Mouse (Mus musculus): Measurements from ENCODE around the gene Rassf4.
"Not testable (repeated sequence)": the region's sequence is repeated elsewhere in the genome, so short reads cannot be mapped to it uniquely, and the experiment has no call there.

Gene Rassf4

DNA sequence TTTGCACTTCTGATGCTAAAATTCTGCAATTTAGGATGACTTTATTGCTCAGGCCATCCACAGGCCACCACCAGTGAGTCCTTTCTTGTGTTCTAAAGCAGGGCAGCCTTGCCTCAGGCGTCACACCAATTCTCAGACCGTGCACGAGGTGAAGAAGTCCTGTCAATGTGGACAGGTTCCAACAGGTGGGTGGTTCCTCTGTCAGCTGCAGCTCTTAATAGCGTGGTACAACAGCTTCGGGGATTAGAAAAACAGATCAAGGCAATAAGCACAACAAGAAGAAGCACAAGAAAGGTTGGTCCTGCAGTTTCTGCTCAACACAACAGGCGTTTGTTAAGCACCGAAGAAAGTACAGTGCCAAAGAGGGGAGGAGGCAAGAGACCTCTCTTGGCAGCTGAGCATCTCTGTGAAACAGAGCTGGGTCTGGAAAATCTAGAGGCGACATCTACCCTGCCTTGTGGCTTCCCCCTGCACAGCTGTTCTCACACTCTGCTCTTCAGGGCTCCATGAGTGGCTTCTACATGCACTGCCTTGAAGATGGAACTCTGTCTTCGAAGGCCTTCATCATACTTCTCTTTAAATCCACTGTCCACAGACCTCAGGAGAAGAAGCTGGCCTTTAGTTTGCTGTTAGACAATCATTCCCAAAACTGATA is 37.0 kb downstream of the Rassf4 start:
- DNase-seq (ENCODE audit: low read depth): no peak

DNA sequence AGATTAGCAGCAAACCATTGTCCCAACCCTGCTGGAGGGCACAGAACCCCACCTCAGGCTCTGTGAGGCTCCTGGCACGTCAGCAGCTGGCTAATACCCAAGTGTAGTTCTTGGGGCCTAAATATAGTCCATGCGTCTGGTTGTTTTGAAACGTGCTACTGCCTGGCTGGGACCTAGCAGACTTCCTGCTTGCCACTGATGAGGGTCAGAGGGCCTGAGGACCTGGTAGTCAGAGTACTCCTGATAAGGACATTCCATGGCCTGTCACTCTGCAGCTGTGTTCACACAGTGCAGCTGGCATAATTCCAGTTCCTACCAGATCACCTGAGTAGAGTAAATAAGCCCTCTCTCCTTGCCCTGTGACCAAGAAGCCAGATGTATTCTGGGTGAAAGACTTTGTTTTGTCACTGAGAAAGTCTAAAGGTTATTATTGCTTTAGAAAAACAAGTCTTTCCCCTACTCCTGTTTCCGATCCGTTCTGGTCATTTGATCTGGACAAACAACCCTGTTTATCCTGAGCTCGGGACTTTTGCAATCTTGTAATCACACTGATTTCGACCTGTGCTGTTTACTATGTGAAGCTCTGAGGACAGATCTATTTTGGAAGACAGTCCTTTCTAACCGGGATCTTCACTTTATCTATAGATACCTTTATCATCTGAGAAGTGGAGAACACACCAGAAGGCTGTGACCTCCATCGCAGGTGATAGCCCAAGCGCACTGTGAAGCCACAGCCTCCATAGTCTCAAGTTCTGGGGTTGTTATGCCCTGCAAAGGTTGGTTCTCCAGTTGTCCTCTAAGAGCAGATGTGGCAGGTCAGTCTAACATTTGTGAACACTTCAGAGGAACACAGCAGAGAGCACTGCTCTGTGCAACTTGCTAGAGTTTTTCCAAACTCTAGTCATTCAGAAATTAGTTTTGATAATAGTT is 38.2 kb downstream of the Rassf4 start:
- no peak for DNase-seq (ENCODE audit: low read depth)

DNA sequence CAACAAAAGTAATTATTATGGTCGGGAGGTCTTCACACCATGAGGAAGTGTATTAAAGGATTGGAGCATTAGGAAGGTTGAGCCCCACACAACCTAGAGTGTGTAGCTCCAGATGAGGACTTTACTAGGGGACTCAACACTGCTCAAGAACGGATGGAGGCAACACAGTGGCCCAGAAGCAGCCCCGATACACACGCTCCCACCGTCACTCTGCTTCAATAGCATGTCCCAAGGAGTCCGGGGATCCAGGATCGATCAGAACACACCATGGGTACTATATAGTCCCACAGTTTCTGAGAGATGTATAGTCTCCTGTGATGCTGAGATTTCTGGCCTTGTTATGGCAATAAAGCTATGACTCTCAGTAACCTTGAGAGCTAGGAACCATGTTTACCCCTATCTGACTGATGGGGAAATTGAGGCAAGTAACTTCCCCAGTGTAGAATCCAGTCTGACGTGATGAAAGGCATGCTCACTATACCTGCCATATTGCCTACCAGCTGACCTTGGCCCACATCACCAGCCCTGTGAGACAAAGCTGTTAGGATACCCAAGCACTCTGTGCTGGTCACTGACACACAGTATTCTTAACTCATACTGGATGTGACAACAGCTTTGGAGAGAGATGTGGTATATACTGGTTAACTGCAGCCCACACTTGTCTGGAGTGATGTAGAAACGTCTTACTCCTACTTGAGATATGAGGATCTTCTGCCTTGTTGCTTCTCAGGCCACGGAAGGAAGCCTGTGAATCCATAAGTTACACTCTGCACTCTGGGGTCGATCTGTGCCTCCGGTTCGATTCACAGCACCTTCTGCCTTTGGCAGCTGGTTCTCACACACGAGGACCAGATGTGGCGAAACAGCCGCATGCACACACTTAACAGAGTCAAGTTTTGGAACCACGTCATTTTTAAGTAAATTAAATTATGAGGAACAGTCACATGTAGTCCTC is 39.7 kb downstream of the Rassf4 start:
- DNase-seq (ENCODE audit: low read depth): no peak

DNA sequence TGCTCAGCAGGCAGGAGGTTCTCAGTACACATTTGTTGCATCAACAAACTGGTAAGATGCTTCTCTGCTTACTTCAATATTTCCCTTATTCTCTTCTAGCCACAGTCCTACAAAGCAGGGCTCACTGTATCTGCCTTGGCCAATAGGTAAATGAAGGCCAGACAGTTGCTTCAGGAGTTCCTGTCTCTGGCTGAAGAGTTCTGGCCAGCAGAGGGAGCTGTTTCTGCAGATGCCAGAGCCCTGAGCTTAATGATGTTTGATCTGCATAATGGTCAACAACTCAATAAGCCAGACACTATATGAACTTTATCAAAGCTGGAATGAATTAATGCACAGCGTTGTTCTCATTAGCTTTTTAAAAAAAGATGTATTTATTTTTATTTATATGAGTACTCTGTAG is 41.6 kb downstream of the Rassf4 start:
- DNase-seq (ENCODE audit: low read depth): peak; percentile 77

DNA sequence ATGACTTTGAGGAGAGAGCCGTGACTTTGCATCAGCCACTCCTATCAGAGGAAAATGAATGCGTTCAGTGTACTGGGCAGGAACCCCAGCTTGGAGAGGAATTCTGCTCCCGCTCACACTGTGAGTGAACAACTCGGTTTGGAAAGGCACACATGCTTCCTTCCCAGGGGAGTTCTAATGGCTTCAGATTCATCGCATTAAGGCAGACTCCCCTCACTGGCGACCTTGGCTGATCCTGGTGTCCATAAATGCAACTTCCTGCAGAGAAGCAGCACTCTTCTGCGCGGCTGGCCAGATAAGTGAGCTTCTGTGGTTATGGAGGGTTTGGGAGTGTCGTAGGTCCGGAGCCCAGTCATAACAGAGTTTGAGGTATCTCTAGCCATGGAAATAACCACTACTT is 44.0 kb downstream of the Rassf4 start:
- no peak for DNase-seq (ENCODE audit: low read depth)

DNA sequence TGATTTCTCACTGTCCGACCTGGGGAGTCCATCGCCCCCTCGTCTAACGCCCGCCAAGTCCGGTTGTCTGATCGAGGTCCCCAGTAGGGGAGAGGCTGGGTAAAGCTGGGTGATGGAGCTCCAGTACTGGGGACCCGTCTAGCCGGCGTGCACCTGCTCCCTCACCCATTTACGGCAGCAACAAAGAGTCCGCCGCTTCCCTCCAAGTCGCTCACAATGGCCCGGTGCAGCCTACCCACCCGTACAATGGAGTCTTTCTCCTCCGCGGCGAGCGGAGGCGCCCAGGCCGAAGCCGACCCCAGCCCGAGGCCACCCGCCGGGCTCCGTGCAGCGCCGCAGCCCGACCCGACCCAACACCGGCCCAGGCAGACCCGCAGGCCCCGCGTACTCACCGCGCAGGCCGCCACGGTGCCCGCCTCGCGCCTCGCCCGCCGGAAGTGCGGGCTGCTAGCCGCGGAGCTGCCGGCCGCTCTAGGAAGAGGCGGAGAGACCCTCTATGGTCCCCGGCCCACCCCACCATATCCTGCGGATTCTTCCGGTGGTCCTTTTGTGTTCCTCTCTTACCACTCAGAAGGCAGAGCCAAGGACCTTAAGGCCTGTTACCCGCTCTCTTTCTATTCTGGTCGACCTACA is 45.1 kb downstream of the Rassf4 start, which contains the start of gene Zfp422:
TSS of gene Zfp422 (minus strand) at position 461 of the 633 bp plus-strand sequence.
- DNase-seq (ENCODE audit: low read depth): peak; percentile 70

DNA sequence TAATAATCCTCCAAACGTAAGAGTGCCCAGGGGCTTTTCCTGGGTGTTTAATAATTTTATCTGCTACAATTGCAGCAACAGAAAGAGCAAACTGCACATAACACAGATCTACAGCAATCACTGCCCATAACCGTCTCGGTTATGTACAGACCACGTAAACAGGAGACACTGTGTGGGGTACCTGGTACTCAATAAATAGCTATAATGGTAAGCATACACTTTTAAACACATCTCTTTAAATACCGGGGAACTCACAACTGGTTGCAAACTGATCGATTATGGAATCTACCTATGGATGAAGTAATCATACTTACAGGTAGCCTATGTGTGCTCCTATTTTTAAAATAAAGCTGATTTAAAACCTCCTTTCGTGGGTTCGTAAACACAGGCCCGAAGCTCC is 45.7 kb downstream of the Rassf4 start:
- DNase-seq (ENCODE audit: low read depth): no peak

DNA sequence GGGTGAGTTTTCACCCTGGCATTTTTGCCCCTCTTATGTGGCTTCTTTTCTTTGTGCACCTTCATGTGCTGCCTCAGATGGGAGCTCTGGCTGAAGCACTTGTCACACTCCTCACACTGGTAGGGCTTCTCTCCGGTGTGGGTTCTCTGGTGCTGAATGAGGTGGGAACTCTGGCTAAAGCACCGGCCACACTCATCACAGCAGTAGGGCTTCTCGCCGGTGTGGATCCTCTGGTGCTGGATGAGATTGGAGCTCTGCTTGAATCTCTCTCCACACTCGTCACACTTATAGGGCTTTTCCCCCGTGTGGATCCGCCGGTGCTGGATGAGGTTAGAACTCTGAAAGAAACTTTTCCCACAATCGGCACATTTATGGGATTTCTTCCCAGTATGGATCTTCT is 47.3 kb downstream of the Rassf4 start:
- DNase-seq (ENCODE audit: low read depth): not testable (repeated sequence)

DNA sequence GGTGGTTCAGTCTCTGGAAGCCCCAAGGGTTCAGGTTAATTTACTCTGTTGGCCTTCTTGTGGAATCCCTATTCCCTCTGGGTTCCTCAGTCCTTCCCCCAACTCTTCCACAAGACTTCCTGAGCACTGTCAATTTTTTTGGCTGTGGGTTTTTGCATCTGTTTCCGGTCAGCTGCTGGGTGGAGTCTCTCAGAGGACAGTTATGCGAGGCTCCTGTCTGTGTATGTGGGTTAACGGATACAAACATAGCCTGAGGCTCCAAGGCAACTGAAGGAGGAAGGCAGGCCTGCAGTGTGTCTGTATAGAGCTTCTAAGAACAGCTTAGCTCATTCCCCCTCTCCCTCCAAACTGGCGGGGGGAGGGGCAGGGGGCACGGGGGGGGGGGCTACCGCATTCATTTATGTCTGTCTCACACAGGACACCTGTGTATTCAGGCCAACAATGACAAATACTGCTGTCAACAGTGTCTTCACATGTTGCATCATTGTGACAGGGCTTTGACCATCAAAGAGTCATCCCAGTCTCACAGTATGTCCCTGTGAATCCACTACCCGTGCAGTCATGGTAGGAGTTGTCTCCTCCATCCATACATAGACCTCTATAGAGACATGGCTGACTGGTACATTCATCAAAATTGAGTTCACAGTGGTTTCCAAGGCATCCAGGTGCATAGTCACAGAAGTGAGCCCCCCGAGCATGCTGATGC is 52.3 kb downstream of the Rassf4 start:
- DNase-seq (ENCODE audit: low read depth): no peak

DNA sequence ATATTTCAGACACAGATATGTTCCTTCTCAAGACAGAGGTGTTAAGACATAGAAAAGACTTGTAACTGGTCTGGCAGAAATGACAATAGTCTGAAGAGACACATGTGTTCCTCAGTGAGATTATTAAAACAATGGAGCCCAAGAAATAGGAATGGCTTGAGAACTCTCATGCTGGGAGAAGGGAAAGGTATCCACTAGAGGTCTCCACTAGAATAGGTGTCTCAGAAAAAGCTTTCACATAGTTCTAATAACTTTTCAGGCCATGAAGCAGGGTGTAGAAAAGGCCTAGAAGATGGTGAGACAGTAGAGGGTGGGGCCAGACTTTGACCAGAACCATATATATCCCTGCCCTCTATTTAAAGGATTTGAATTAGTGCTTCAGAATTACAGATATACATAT is 55.7 kb downstream of the Rassf4 start:
- no peak for DNase-seq (ENCODE audit: low read depth)

DNA sequence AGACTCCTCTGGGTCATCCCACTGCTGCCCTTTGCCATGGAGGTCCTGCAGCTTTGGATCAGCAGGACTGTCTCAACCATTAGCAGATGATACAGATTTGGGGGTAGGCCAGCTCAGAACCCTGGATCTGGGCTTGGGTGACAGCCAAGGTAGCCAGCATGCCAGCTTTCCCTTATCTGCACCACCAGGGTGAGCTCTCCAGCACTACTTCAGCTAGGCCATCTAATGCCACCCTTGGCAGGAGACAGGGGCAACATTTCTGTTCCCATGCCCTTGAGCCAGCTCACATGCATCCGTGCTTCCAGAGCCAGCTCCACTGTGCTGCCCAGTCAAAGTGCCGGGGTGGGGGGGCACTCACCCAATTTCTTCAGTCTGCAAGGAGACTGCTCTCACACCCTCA is 58.0 kb downstream of the Rassf4 start:
- DNase-seq (ENCODE audit: low read depth): no peak

DNA sequence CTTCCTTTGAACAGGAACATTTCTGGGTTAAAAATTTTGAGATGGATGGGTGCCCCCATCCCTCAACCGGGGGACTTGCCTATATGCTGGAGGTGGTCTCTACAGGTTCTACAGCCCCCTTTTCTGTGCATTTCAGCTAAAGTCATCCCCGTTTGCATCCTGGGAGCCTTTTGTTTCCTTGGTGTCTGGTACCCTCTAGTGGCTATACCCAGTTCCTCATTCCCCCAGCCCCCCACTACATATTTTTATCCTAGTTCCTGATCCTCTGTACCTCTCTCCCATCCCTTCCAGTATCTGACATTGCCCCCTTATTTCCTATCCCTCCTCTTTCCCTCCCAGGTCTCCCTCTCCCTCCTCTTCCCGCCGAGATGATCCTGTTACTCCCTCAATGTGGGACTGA is 66.5 kb downstream of the Rassf4 start:
- DNase-seq (ENCODE audit: low read depth): no peak

DNA sequence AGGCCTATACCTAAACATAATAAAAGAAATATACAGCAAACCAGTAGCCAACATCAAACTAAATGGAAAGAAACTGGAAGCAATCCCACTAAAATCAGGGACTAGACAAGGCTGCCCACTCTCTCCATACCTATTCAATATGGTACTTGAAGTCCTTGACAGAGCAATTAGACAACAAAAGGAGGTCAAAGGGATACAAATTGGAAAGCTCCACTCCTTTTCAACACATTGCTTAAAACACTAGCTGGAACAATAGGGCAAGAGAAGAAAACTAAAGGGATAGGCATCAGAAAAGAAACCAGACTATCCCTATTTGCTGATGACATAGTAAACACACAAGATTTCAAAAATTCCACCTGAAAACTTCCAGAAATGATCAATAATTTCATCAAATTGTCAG is 72.8 kb downstream of the Rassf4 start:
- not testable (repeated sequence) for DNase-seq (ENCODE audit: low read depth)

DNA sequence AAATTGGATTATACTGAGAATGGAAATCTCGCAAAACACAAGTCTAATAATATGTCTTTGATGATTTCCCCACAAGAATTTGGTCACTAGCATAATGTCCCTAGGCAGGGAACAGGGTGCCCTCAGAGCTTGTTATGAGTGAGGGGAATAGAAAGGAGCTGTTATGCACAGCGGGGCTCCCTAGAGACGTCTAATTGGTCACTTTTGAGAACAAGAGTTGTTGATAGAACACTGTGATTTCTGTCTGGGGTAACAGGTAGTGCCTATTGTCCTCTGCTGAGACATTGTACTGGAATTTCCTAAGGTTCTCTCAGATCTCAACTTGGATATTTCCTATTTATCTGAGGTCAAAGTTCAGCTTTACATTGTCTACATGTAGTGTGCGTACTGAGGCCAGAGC is 89.7 kb downstream of the Rassf4 start, which contains the start of gene Olfr215:
TSS of gene Olfr215 (minus strand) at position 101 of the 400 bp plus-strand sequence.
- DNase-seq (ENCODE audit: low read depth): no peak
